Mouse (Mus musculus) adrenal gland, postnatal 0 days (tissue): ENCODE results near the gene Nup205. TPM values are rescaled to one million over a fixed set of nuclear protein-coding genes. Genes with fewer than 3 reads are reported as not detected.

Experiments used
- polyA plus RNA-seq: library from polyadenylated mRNA; unstranded; fragments of >200 nt; fragmentation: Nextera tagmentation; extraction: Ambion mirVana; gene quantifications from 2 replicates; pipeline ENCODE4 v1.2.1, GENCODE M21; 2015

Gene Nup205
- polyA plus RNA-seq = 6.9 and 10.8 TPM in 2 replicates

DNA sequence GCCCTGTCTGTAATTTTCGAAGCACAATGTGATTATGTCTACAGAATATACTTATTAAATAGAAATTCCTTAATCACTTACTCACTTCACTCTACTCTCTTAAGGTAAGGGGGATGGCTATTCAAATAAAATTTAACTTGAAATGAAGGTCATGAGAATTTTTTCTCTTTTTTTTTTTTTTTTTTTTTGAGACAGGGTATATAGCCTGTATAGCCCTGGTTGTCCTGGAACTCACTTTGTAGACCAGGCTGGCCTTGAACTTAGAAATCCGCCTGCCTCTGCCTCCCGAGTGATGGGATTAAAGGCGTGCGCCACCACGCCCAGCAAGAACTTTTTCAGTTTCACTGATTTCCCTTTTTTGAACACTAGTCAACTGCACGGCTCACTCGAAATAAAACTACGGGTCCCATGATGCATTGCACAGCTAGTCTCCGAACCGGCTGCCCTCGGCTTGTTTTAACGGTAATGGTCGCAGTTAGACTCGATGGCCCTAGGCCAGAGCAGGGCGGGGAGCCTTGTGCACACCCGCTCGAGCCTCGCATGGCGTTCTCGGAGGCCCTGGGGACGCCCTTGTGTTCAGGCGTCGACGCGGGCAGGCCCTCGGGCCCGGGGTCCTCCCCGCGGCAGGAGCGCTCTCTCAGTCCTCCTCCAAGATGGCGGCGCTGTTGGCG lies at the start of gene Nup205:
Gene Nup205 (plus strand): TSS at position 443 of the 671 bp plus-strand sequence.

DNA sequence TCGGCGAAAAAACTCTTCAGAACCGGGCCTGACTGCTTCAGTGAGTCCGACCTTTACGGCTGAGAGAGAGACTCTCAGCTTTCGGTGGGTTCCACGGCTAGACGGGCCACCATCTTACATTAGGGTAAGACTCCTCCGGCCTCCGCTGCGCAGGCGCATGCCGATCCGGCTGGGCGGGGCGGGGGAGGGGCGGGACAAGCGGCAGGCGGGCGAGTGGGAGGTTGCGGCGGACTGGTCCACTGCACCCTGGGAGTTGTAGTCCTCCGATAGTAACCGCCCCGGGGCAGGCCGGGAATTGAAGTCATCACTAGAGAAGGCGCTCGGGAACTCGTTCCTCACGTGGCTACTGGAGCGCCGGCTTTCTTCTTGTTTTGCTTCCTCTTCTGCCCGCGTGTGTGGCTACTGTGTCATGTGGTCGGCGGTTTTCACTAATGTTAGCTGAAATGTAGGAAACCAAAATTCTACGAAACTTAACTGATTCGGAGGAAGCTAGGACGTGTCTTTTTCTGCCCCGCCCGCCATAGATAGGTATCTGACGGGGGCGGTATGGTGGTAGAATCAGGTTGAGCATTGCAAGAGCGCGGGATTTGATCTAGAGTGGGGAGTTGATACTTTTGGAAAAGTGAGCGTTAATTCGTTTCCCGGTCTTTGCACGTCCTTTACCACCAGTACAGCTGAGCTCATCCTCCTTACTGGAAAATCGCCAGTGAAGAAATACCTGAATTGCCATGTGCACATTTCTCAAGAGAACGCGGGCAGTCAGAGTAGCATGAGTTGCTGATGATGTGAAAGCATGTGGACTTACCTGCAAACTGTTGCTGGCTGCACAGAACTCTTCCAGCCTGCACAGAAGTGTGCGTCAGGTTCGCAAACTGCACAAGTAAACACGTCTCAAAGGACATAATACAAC lies 43.4 kb upstream of the Nup205 start, which contains the start of gene Cnot4:
Gene Cnot4 (minus strand): TSS at position 146 of the 910 bp plus-strand sequence.

Other genes starting within 250 kb of the Nup205 start
- gene Slc23a4, start 189.0 kb upstream of the Nup205 start, polyA plus RNA-seq = 0.44 and 0.58 TPM in 2 replicates
- gene Cnot4, start 43.7 kb upstream of the Nup205 start, polyA plus RNA-seq = 14.1 and 14.4 TPM in 2 replicates
- gene Slc13a4, start 130.7 kb downstream of the Nup205 start, polyA plus RNA-seq = 0.14 and 0.28 TPM in 2 replicates
- gene Fam180a, start 148.7 kb downstream of the Nup205 start, polyA plus RNA-seq = 3.0 and 8.9 TPM in 2 replicates